Mouse (Mus musculus) monocyte, adult 5-6 weeks (primary cell): ENCODE measurements around the gene Bcl11a. TPM values are rescaled to one million over a fixed set of nuclear protein-coding genes. Genes with fewer than 3 reads are reported as not detected.

Source experiments
- ATAC-seq: fragments of 153-309, 156-312 bp; replicated peaks from 2 replicates; pipeline ENCODE4 v1.8.0; 2017; ENCODE audit warnings: mild to moderate bottlenecking; ENCODE audit not compliant: low TSS enrichment, insufficient number of reproducible peaks, severe bottlenecking, poor library complexity, low FRiP score
- total RNA-seq: library from RNA; stranded (forward); fragments of 200-1000, 200-491, 200-594 nt; gene quantifications from 3 replicates; pipeline ENCODE4 v1.2.3, GENCODE M21; 2017

Gene Bcl11a
- total RNA-seq, 1 experiment from 2014 or later = 12.1 TPM

DNA sequence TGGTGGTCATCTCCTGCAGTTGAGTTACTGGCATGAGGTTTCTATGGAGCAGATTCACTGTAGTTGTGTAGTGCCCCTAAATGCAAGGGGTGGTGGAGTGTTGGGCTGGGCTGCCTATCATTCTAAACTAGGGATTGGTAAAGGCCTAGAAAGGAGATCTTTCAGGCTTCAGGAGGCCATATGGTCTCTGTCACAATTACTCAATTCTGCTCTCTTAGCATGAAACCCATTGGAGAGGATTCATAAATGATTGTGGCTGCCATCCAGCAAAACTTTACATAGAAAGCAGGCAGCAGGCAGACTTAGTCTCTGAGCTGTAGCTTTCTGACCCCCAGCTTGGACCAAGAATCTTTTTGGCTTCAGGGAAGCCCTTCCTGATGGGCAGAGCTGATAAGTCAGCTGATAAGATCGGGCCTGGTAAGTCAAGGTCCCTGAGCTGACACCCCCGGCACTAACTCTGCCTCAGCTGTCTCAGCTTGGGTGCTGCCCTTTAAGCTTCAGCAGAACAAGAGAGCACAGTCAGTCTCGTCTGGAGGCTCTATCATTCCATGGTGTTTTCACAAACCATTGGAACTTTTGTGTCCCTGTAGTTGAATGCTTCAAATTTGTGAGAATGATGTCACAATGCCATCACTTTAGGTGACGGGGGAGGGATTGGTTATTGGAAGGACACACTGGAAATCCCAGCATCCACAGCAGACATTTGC is 143.9 kb downstream of the Bcl11a start:
- ATAC-seq = no peak

Other genes starting within 250 kb of the Bcl11a start
- gene Papolg, start 182.8 kb upstream of the Bcl11a start, total RNA-seq = 37.7 to 56.4 TPM (median 38.9 TPM) in 3 replicates
- not detected in 3 replicates for gene A830031A19Rik, start 3.0 kb upstream of the Bcl11a start, total RNA-seq